Mouse (Mus musculus): ENCODE data around the gene Pfkm. TPM values are rescaled to one million over a fixed set of nuclear protein-coding genes. Genes with fewer than 3 reads are reported as not detected.
A peak's percentile ranks its signal among the peaks of the same experiment; 100 is the strongest.

Pfkm gene
- total and polyA plus RNA-seq, 3 experiments, result 23.5 to 37.9 (median 29.6) TPM

GRCm38 (mm10) chr15:98181132-98181711, 88.8 kb downstream of the Pfkm start:
- TF ChIP-seq KAT2A (IDR thresholded peaks at IDR 0.05; ENCODE audit: insufficient replicate concordance, low read length), result no peak
- peak; percentile 57; the same call in 1 of the 2 replicates for TF ChIP-seq CHD2 (IDR thresholded peaks at IDR 0.05; ENCODE audit: low read length)
- TF ChIP-seq E2F4 (IDR thresholded peaks at IDR 0.05; ENCODE audit: insufficient replicate concordance, low read depth, low read length), result no peak
- TF ChIP-seq IRF4 (IDR thresholded peaks at IDR 0.05; ENCODE audit: low read depth, low read length), result peak; percentile 42; the same call in 1 of the 2 replicates
- no peak for TF ChIP-seq ZMIZ1 (IDR thresholded peaks at IDR 0.05; ENCODE audit: low read depth, low read length)
- no peak for TF ChIP-seq EP300 (IDR thresholded peaks at IDR 0.05; ENCODE audit: low read length)
- no peak for TF ChIP-seq USF2 (conservative IDR thresholded peaks at IDR 0.05; ENCODE audit: low read depth, low read length)
- TF ChIP-seq TCF12 (IDR thresholded peaks at IDR 0.05; ENCODE audit: low read depth, low read length), result peak; percentile 54; the same call in 1 of the 2 replicates
- peak; percentile 41; the same call in 1 of the 2 replicates for TF ChIP-seq NELFE (IDR thresholded peaks at IDR 0.05; ENCODE audit: low read depth, low read length)
- peak; percentile 45; the same call in 1 of the 2 replicates for TF ChIP-seq MXI1 (IDR thresholded peaks at IDR 0.05; ENCODE audit: low read depth, low read length)
- no peak for TF ChIP-seq UBTF (IDR thresholded peaks at IDR 0.05; ENCODE audit: low read depth, low read length)
- TF ChIP-seq PAX5 (IDR thresholded peaks at IDR 0.05; ENCODE audit: low read length), result no peak
- TF ChIP-seq MAFK (IDR thresholded peaks at IDR 0.05; ENCODE audit: insufficient replicate concordance, low read length), result no peak
- peak; percentile 90 for TF ChIP-seq ZNF384 (IDR thresholded peaks at IDR 0.05; ENCODE audit: low read depth, low read length)
- TF ChIP-seq POLR2A (IDR thresholded peaks at IDR 0.05; ENCODE audit: low read depth, low read length), result peak; percentile 41; the same call in 1 of the 2 replicates
- no peak for TF ChIP-seq ELF1 (IDR thresholded peaks at IDR 0.05; ENCODE audit: low read depth, low read length)
- TF ChIP-seq POLR2AphosphoS2 (IDR thresholded peaks at IDR 0.05; ENCODE audit: low read depth, low read length), result no peak
- TF ChIP-seq NRF1 (IDR thresholded peaks at IDR 0.05; ENCODE audit: low read depth, low read length), result no peak
- no peak for TF ChIP-seq HCFC1 (IDR thresholded peaks at IDR 0.05; ENCODE audit: low read depth, low read length)
- TF ChIP-seq JUN (IDR thresholded peaks at IDR 0.05; ENCODE audit: insufficient read depth, low read depth, low read length), result no peak
- TF ChIP-seq USF1 (IDR thresholded peaks at IDR 0.05; ENCODE audit: low read depth, low read length), result no peak
- TF ChIP-seq ZKSCAN1 (IDR thresholded peaks at IDR 0.05; ENCODE audit: borderline replicate concordance, low read depth, low read length), result no peak
- peak; percentile 98 for TF ChIP-seq SMC3 (IDR thresholded peaks at IDR 0.05; ENCODE audit: low read depth, low read length)
- no peak for TF ChIP-seq MAZ (IDR thresholded peaks at IDR 0.05; ENCODE audit: low read depth, low read length)
- peak; percentile 80 for TF ChIP-seq MEF2A (IDR thresholded peaks at IDR 0.05; ENCODE audit: borderline replicate concordance, low read depth, low read length)
- TF ChIP-seq JUND (conservative IDR thresholded peaks at IDR 0.05; ENCODE audit: low read depth, low read length), result no peak; the same call in 1 of the 2 replicates
- TF ChIP-seq GABPA (IDR thresholded peaks at IDR 0.05; ENCODE audit: insufficient replicate concordance, low read depth, low read length), result no peak
- TF ChIP-seq ETS1 (conservative IDR thresholded peaks at IDR 0.05; ENCODE audit: low read depth, low read length), result no peak
- TF ChIP-seq RAD21 (IDR thresholded peaks at IDR 0.05; ENCODE audit: low read depth, low read length), result peak; percentile 74
- TF ChIP-seq TBP (conservative IDR thresholded peaks at IDR 0.05; ENCODE audit: low read depth, low read length), result 0 out of 2 replicates have a peak, but pooled peaks have one; percentile 56
- no peak for TF ChIP-seq BHLHE40 (IDR thresholded peaks at IDR 0.05; ENCODE audit: low read depth, low read length)
- peak; percentile 65; the same call in 1 of the 2 replicates for TF ChIP-seq MAX (IDR thresholded peaks at IDR 0.05; ENCODE audit: low read length)
- TF ChIP-seq ZC3H11A (IDR thresholded peaks at IDR 0.05; ENCODE audit: low read depth, low read length), result peak; percentile 31
- peak; percentile 43; the same call in 1 of the 2 replicates for TF ChIP-seq SIN3A (IDR thresholded peaks at IDR 0.05; ENCODE audit: low read length)
- TF ChIP-seq MYC (IDR thresholded peaks at IDR 0.05; ENCODE audit: low read depth, low read length), result peak; percentile 45; the same call in 1 of the 2 replicates
- TF ChIP-seq CHD1 (IDR thresholded peaks at IDR 0.05; ENCODE audit: low read depth, low read length), result no peak
- peak; percentile 35 to 96; a peak in 3 of 4 replicates for TF ChIP-seq CTCF (conservative IDR thresholded peaks at IDR 0.05 in 1 of 2, IDR thresholded peaks at IDR 0.05 in 1 of 2; ENCODE audit: low read depth in 2 of 2, low read length in 2 of 2)
- no peak for TF ChIP-seq RCOR1 (conservative IDR thresholded peaks at IDR 0.05; ENCODE audit: low read depth, low read length)
- in situ Hi-C loops (cut with MboI; ENCODE audit: low pct_ligation_motif_present, low pct_unique_long_range_greater_than_20kb, low sequenced_read_pairs) (loop anchor here (10.0 kb wide), 3 partner anchors 204 to 324 kb away; partner anchors contain the start of gene Olfr283), dilution Hi-C loops (cut with MboI; ENCODE audit: extremely low pct_ligation_motif_present, extremely low pct_unique_long_range_greater_than_20kb, low sequenced_read_pairs) (no loop called here)
- peaks cover 88% of the 10 kb centered on the region for H3K27me3 ChIP-seq (replicated peaks)
- peak overlapping the region; percentile 58 to 59 (median 59) for H3K4me3 ChIP-seq (replicated peaks in 1 of 3; ENCODE audit: low read depth in 2 of 3, low read length in 2 of 3, poor library complexity in 1 of 3)
- peak overlapping the region; percentile 88 for H3K4me2 ChIP-seq (ENCODE audit: insufficient read depth, low read depth, poor library complexity, severe bottlenecking)
- no peaks in the 10 kb centered on the region for H3K79me2 ChIP-seq (replicated peaks; ENCODE audit: control insufficient read depth, extremely low read depth, insufficient read depth, poor library complexity, severe bottlenecking)
- H3K9me3 ChIP-seq (replicated peaks; ENCODE audit: low read length), result no peaks in the 10 kb centered on the region
- no peaks in the 10 kb centered on the region for H3K36me3 ChIP-seq (replicated peaks in 1 of 2; ENCODE audit: control insufficient read depth in 1 of 2, insufficient read depth in 1 of 2, low read length in 1 of 2)
- peak overlapping the region; percentile 4; the same call in 1 of the 2 replicates for H3K9ac ChIP-seq (ENCODE audit: insufficient read depth, low read depth)
- peaks cover 0 to 19% of the 10 kb centered on the region in 2 experiments; a peak in 2 of 4 replicates for H3K4me1 ChIP-seq (ENCODE audit: control insufficient read depth in 1 of 2, insufficient read depth in 2 of 2)
- DNase-seq (ENCODE audit: extremely low read depth), result peak; percentile 96
- H3K27ac ChIP-seq (ENCODE audit: insufficient read depth, low read depth), result no peak overlapping the region

Data from CH12.LX (cell line).